Mouse (Mus musculus): ENCODE data around the gene Olfr159.
A peak's percentile ranks its signal among the peaks of the same experiment; 100 is the strongest.

DNA sequence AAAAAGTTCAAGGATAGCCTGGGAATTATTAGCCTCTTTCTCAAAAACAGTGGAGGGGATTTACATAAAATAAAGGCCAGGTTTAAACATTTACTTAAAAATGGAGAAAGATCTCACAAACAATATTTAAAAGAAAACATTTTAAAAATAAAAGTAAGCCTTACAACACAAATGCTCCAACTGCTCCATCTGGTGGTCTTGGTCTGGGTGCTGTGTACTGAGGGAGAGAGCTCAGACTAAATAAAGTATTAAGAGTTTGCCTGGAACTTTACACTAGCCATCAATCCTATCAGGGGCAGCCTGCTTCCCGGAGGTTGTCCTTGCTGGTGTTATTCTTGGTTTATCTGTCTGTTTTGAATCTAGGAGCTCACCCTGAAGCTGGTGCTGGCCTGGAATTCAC lies 27.7 kb downstream of the Olfr159 start:
- TF ChIP-seq CTCF (IDR thresholded peaks at IDR 0.05; ENCODE audit: low read depth), result peak; percentile 73
- TF ChIP-seq EP300 (optimal IDR thresholded peaks at IDR 0.05), result no peak
